ENCODE assay signal across 15 mouse cellular contexts in genomic region chr9:62712374-62712773, GRCm38 (mm10). TPM values are rescaled to one million over a fixed set of nuclear protein-coding genes. Genes with fewer than 3 reads are reported as not detected.
DNase-seq lines count a peak whose midpoint lies in the region; ATAC-seq lines count a peak whose summit lies in the region.
"Had no signal": no experiment of that assay in that cellular context is flagged by ENCODE, and none has a peak within 500 bp of the region (broad histone marks: within the 10 kb centered on the region; RNA-seq: fewer than 3 reads in every experiment).

No protein-coding gene starts in this region.

- peaks cover 21% of the 10 kb centered on the region for H3K4me1 ChIP-seq in neural tube, embryonic 15.5 days
- H3K4me1 ChIP-seq in embryonic facial prominence, embryonic 14.5 days (ENCODE audit: control insufficient read depth, insufficient read depth, low read length), result peaks cover 28% of the 10 kb centered on the region

- peak; percentile 39 to 59 for DNase-seq in cerebellum, postnatal 10 days
- no peak for DNase-seq in cerebellum, adult 9-10 months
- no peak for DNase-seq in neural tube, embryonic 10.5 days (ENCODE audit: extremely low spot score, low spot score)
- DNase-seq in embryonic facial prominence, embryonic 14.5 days (ENCODE audit: low spot score), result peak; percentile 69
- no peak for DNase-seq in kidney, postnatal 10 days
- DNase-seq in kidney, postnatal 25 days, result no peak
- DNase-seq: cerebellum, adult 11-12 months; gastrocnemius, postnatal 10 days; kidney, adult 18-20 months; lung, postnatal 14 days; thymus, postnatal 4 days had no signal

- no peak for ATAC-seq in neural tube, embryonic 15.5 days (ENCODE audit: low FRiP score)
- ATAC-seq in embryonic facial prominence, embryonic 14.5 days (ENCODE audit: low read depth), result peak; percentile 62; the same call in 1 of the 2 replicates
- ATAC-seq: hindbrain, postnatal 0 days had no signal

- no peak overlapping the region for H3K9ac ChIP-seq in neural tube, embryonic 15.5 days (replicated peaks)
- 0 out of 2 replicates have a peak overlapping the region, but pooled peaks have one; percentile 9 for H3K9ac ChIP-seq in embryonic facial prominence, embryonic 14.5 days (ENCODE audit: low read depth, low read length)
- H3K9ac ChIP-seq: liver, embryonic 15.5 days had no signal

- 66% methylated on average over 6 of the region's 6 CpGs for WGBS in neural tube, embryonic 15.5 days
- 43% methylated on average over 6 of the region's 6 CpGs for WGBS in embryonic facial prominence, embryonic 14.5 days

- H3K9me3 ChIP-seq in neural tube, embryonic 15.5 days (replicated peaks), result no peaks in the 10 kb centered on the region
- no peaks in the 10 kb centered on the region for H3K9me3 ChIP-seq in embryonic facial prominence, embryonic 14.5 days (ENCODE audit: control insufficient read depth, low read length)
- H3K9me3 ChIP-seq: liver, embryonic 15.5 days had no signal

- H3K27ac ChIP-seq in neural tube, embryonic 15.5 days (replicated peaks), result peak overlapping the region; percentile 35; the same call in 1 of the 2 replicates
- H3K27ac ChIP-seq in embryonic facial prominence, embryonic 14.5 days (replicated peaks; ENCODE audit: low read depth, low read length), result peak overlapping the region; percentile 73
- H3K27ac ChIP-seq: hindbrain, postnatal 0 days; liver, embryonic 15.5 days had no signal

- no peaks in the 10 kb centered on the region for H3K27me3 ChIP-seq in neural tube, embryonic 15.5 days (replicated peaks)
- H3K27me3 ChIP-seq in embryonic facial prominence, embryonic 14.5 days (replicated peaks; ENCODE audit: control insufficient read depth, insufficient read depth, low read length), result no peaks in the 10 kb centered on the region
- H3K27me3 ChIP-seq: liver, embryonic 15.5 days had no signal

- no peak overlapping the region for H3K4me2 ChIP-seq in neural tube, embryonic 15.5 days
- H3K4me2 ChIP-seq in embryonic facial prominence, embryonic 14.5 days (ENCODE audit: low read depth, low read length), result no peak overlapping the region
- H3K4me2 ChIP-seq: liver, embryonic 15.5 days had no signal

- H3K4me3 ChIP-seq in neural tube, embryonic 15.5 days (replicated peaks), result no peak overlapping the region
- H3K4me3 ChIP-seq in embryonic facial prominence, embryonic 14.5 days (ENCODE audit: low read depth, low read length), result no peak overlapping the region
- H3K4me3 ChIP-seq: erythroblast, embryonic 14.5 days; liver, embryonic 15.5 days had no signal

- no peaks in the 10 kb centered on the region for H3K36me3 ChIP-seq in neural tube, embryonic 15.5 days
- H3K36me3 ChIP-seq in embryonic facial prominence, embryonic 14.5 days (ENCODE audit: control insufficient read depth, insufficient read depth, low read length), result no peaks in the 10 kb centered on the region
- H3K36me3 ChIP-seq: liver, embryonic 15.5 days had no signal

RNA-seq across cellular contexts. Expression of gene Itga11, which starts 34.7 kb away (rescaled TPM):
- polyA plus RNA-seq in neural tube, embryonic 15.5 days (2015; fragmentation: Nextera tagmentation; extraction: Ambion mirVana), result 0.81 and 1.5 TPM in 2 replicates
- polyA plus RNA-seq in embryonic facial prominence, embryonic 14.5 days (2014; fragmentation: Nextera tagmentation; extraction: Ambion mirVana), result 8.1 and 10.2 TPM in 2 replicates
- polyA plus RNA-seq: erythroblast, embryonic 14.5 days had no signal

Comparison
In these comparisons a context has a peak if more than half of its experiments do, and no peak if none do; other contexts are left out.
1. DNase-seq: peak in cerebellum, postnatal 10 days (2 of 2) and embryonic facial prominence, embryonic 14.5 days (single experiment); none in cerebellum, adult 9-10 months (single experiment), neural tube, embryonic 10.5 days (single experiment), kidney, postnatal 10 days (single experiment) and kidney, postnatal 25 days (0 of 2).